Mouse (Mus musculus) retina, postnatal 1 day (tissue): ENCODE measurements around the gene Ankrd22.

Experiments
- DNase-seq: peaks from one replicate; pipeline ENCODE4 v3.0.0-alpha.2; 2012

Gene Ankrd22

DNA sequence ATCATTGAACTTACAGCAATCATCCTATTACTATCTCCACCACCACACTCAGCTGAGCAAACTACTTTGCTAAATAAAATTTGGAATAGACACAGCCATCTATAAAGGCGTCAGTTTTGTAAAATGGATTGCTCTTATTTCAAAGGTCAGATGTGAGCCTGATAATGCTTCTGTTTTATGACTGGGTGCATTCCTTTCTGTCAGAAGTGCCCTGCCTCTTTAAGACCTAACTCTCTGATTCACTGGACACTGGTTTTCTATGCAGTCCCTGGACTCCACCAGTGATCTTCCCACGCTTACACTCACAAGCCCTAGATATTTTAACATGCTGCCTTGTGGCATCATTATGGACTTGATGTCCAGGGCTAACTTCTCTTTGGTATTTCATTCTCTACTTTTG, 87.7 kb downstream of the Ankrd22 start:
- no peak for DNase-seq

DNA sequence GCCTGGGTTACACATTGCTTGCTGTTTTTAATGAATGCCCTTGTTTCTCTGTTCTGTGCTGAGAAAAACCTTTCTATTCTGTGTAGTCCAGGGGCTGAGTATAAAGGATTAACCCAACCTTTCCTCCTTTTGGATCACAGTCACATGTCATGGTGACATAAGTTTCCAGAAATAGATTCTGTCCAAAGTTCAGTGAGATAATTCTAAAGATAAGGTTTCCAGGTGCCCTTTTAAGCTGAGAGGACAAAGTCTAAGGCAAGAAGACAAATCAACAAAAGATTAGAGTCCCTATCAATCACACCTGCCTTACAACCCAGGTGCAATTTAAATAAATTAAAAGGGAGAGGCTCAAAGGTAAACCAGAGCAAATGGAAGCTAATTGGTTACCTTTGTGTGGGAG, 91.6 kb downstream of the Ankrd22 start:
- DNase-seq = no peak
